Mouse (Mus musculus) cortical plate, adult 2 months (tissue): ENCODE data around the gene Bzw1.

Experiments
- CTCF ChIP-seq: fragments of 200-500 bp; IDR thresholded peaks from 2 replicates; pipeline ENCODE4 v1.5.1; 2011; ENCODE audit warnings: mild to moderate bottlenecking, control low read depth, low read length; ENCODE audit not compliant: insufficient read depth; ENCODE audit errors: extremely low read depth
- POLR2A ChIP-seq: fragments of 200-500 bp; IDR thresholded peaks from 2 replicates; pipeline ENCODE4 v1.6.1; 2011; ENCODE audit warnings: mild to moderate bottlenecking, low read length, control low read depth; ENCODE audit not compliant: insufficient read depth; ENCODE audit errors: extremely low read depth

- TF ChIP-seq CTCF (no peak), POLR2A (peak; percentile 71)
Observed at GRCm38 (mm10) chr1:58445143-58445722, 52.5 kb downstream of the Bzw1 start, which contains the start of the genes Nif3l1 and Ppil3.
